Mouse (Mus musculus) neural tube, embryonic 15.5 days (tissue): ENCODE results near the gene Dexi. TPM values are rescaled to one million over a fixed set of nuclear protein-coding genes. Genes with fewer than 3 reads are reported as not detected.
A peak's percentile ranks its signal among the peaks of the same experiment; 100 is the strongest.

Experiments used
- ATAC-seq: fragments of 200-750 bp; cut with Nextera tagmentation; 2 replicates; pipeline ENCODE4 v1.8.0; 2017; ENCODE audit warnings: mild to moderate bottlenecking, moderate TSS enrichment, moderate library complexity; ENCODE audit not compliant: low FRiP score
- H3K27ac ChIP-seq: fragments of 300-500 bp; sonication (generic); replicated peaks from 2 replicates; pipeline ENCODE4 v1.5.1; 2015; ENCODE audit warnings: mild to moderate bottlenecking, inconsistent platforms
- H3K27me3 ChIP-seq: fragments of 300-500 bp; sonication (generic); replicated peaks from 2 replicates; pipeline ENCODE4 v1.6.1; 2015; ENCODE audit warnings: inconsistent platforms
- H3K36me3 ChIP-seq: fragments of 300-500 bp; sonication (generic); 2 replicates; pipeline ENCODE4 v1.6.1; 2015; ENCODE audit warnings: inconsistent platforms
- H3K4me1 ChIP-seq: fragments of 300-500 bp; sonication (generic); 2 replicates; pipeline ENCODE4 v1.6.1; 2015; ENCODE audit warnings: inconsistent platforms
- H3K4me2 ChIP-seq: fragments of 300-500 bp; sonication (generic); 2 replicates; pipeline ENCODE4 v1.6.1; 2015; ENCODE audit warnings: inconsistent platforms, mild to moderate bottlenecking, moderate library complexity
- H3K4me3 ChIP-seq: fragments of 300-500 bp; sonication (generic); replicated peaks from 2 replicates; pipeline ENCODE4 v1.5.1; 2015; ENCODE audit warnings: mild to moderate bottlenecking, inconsistent platforms
- H3K9ac ChIP-seq: fragments of 300-500 bp; sonication (generic); replicated peaks from 2 replicates; pipeline ENCODE4 v1.6.1; 2015; ENCODE audit warnings: mild to moderate bottlenecking, inconsistent platforms
- H3K9me3 ChIP-seq: fragments of 300-500 bp; sonication (generic); replicated peaks from 2 replicates; pipeline ENCODE4 v1.6.1; 2016; ENCODE audit warnings: inconsistent platforms
- WGBS: fragments of 180-500 bp; shearing (Covaris S2); methylation state at CpG from one replicate; pipeline ENCODE4 v1.1.7; 2015; ENCODE audit warnings: mixed read lengths; 5-methylcytosine and 5-hydroxymethylcytosine counted together
- polyA plus RNA-seq: library from polyadenylated mRNA; unstranded; fragments of >200 nt; fragmentation: Nextera tagmentation; extraction: Ambion mirVana; gene quantifications from 2 replicates; pipeline ENCODE4 v1.2.1, GENCODE M21; 2015

The Dexi gene
- 17.4 and 18.3 TPM in 2 replicates for polyA plus RNA-seq

- peak; percentile 93 for ATAC-seq
- Histone ChIP-seq H3K4me1 (peaks cover 70% of the 10 kb centered on the region), H3K9me3 (no peaks in the 10 kb centered on the region), H3K4me3 (peak within 1 kb of the TSS; percentile 79), H3K27ac (peak within 1 kb of the TSS; percentile 82), H3K36me3 (no peaks in the 10 kb centered on the region), H3K4me2 (peak within 1 kb of the TSS; percentile 85), H3K9ac (peak within 1 kb of the TSS; percentile 84), H3K27me3 (no peaks in the 10 kb centered on the region)
- WGBS = under 1% methylated on average over 33 of the region's 61 CpGs
These were observed at the start of gene Dexi for GRCm38 (mm10) chr16:10542698-10543365. Dexi (minus strand) TSS chr16:10543054.

- no peak for ATAC-seq
- Histone ChIP-seq H3K27ac (no peak overlapping the region), H3K9ac (no peak overlapping the region), H3K4me3 (no peak overlapping the region), H3K27me3 (no peaks in the 10 kb centered on the region), H3K36me3 (peaks cover 69% of the 10 kb centered on the region), H3K9me3 (no peaks in the 10 kb centered on the region), H3K4me1 (no peaks in the 10 kb centered on the region), H3K4me2 (no peak overlapping the region)
- 86% methylated on average over 3 of the region's 3 CpGs for WGBS
These were observed 43.7 kb upstream of the Dexi start for GRCm38 (mm10) chr16:10586546-10586945.

GRCm38 (mm10) chr16:10585165-10585564, 42.3 kb upstream of the Dexi start:
- peaks cover 73% of the 10 kb centered on the region for H3K36me3 ChIP-seq
- no peaks in the 10 kb centered on the region for H3K4me1 ChIP-seq
- no peak overlapping the region for H3K27ac ChIP-seq
- WGBS = 93% methylated on average over 1 of the region's 1 CpGs
- no peaks in the 10 kb centered on the region for H3K9me3 ChIP-seq
- H3K4me3 ChIP-seq = no peak overlapping the region
- H3K9ac ChIP-seq = no peak overlapping the region
- no peak overlapping the region for H3K4me2 ChIP-seq
- no peaks in the 10 kb centered on the region for H3K27me3 ChIP-seq
- no peak for ATAC-seq

GRCm38 (mm10) chr16:10581234-10581898, 38.5 kb upstream of the Dexi start:
- Histone ChIP-seq H3K36me3 (peaks cover 81% of the 10 kb centered on the region), H3K27ac (no peak overlapping the region), H3K9me3 (no peaks in the 10 kb centered on the region), H3K4me1 (no peaks in the 10 kb centered on the region), H3K27me3 (no peaks in the 10 kb centered on the region), H3K4me2 (no peak overlapping the region), H3K9ac (no peak overlapping the region), H3K4me3 (no peak overlapping the region)
- no peak for ATAC-seq
- 94% methylated on average over 2 of the region's 2 CpGs for WGBS

GRCm38 (mm10) chr16:10578376-10578775, 35.5 kb upstream of the Dexi start:
- Histone ChIP-seq H3K36me3 (peaks cover 87% of the 10 kb centered on the region), H3K27ac (no peak overlapping the region), H3K9ac (no peak overlapping the region), H3K4me1 (no peaks in the 10 kb centered on the region), H3K4me3 (no peak overlapping the region), H3K4me2 (no peak overlapping the region), H3K27me3 (no peaks in the 10 kb centered on the region), H3K9me3 (no peaks in the 10 kb centered on the region)
- ATAC-seq = no peak
- 86% methylated on average over 1 of the region's 1 CpGs for WGBS

- Histone ChIP-seq H3K4me3 (no peak overlapping the region), H3K36me3 (peaks cover 86% of the 10 kb centered on the region), H3K9ac (no peak overlapping the region), H3K27ac (no peak overlapping the region), H3K4me2 (no peak overlapping the region), H3K27me3 (no peaks in the 10 kb centered on the region), H3K4me1 (no peaks in the 10 kb centered on the region), H3K9me3 (no peaks in the 10 kb centered on the region)
- no peak for ATAC-seq
- WGBS = 78% methylated on average over 5 of the region's 5 CpGs
These were observed 34.7 kb upstream of the Dexi start for GRCm38 (mm10) chr16:10577548-10577947.

GRCm38 (mm10) chr16:10575915-10576314, 33.1 kb upstream of the Dexi start:
- peaks cover 86% of the 10 kb centered on the region for H3K36me3 ChIP-seq
- WGBS = 94% methylated on average over 4 of the region's 4 CpGs

GRCm38 (mm10) chr16:10574936-10575335, 32.1 kb upstream of the Dexi start:
- Histone ChIP-seq H3K36me3 (peaks cover 86% of the 10 kb centered on the region), H3K9me3 (no peaks in the 10 kb centered on the region), H3K27ac (no peak overlapping the region), H3K4me2 (no peak overlapping the region), H3K9ac (no peak overlapping the region), H3K27me3 (no peaks in the 10 kb centered on the region), H3K4me3 (no peak overlapping the region), H3K4me1 (no peaks in the 10 kb centered on the region)
- 91% methylated on average over 2 of the region's 2 CpGs for WGBS
- ATAC-seq = no peak

More at GRCm38 (mm10) chr16:10575915-10576314, 33.1 kb upstream of the Dexi start:
- H3K27me3 ChIP-seq = no peaks in the 10 kb centered on the region
- H3K27ac ChIP-seq = no peak overlapping the region
- no peaks in the 10 kb centered on the region for H3K9me3 ChIP-seq
- no peak for ATAC-seq
- no peaks in the 10 kb centered on the region for H3K4me1 ChIP-seq
- H3K4me2 ChIP-seq = no peak overlapping the region
- H3K4me3 ChIP-seq = no peak overlapping the region
- H3K9ac ChIP-seq = no peak overlapping the region

- 44% methylated on average over 2 of the region's 2 CpGs for WGBS
- no peaks in the 10 kb centered on the region for H3K4me1 ChIP-seq
- no peaks in the 10 kb centered on the region for H3K27me3 ChIP-seq
- H3K9me3 ChIP-seq = no peaks in the 10 kb centered on the region
- H3K36me3 ChIP-seq = peaks cover 80% of the 10 kb centered on the region
- no peak overlapping the region for H3K9ac ChIP-seq
- ATAC-seq = no peak
- H3K27ac ChIP-seq = no peak overlapping the region
- no peak overlapping the region for H3K4me2 ChIP-seq
- H3K4me3 ChIP-seq = no peak overlapping the region
These were observed 29.0 kb upstream of the Dexi start for GRCm38 (mm10) chr16:10571820-10572219.

- H3K9ac ChIP-seq = no peak overlapping the region
- no peaks in the 10 kb centered on the region for H3K9me3 ChIP-seq
- peaks cover under 1% of the 10 kb centered on the region; the same call in 1 of the 2 replicates for H3K4me1 ChIP-seq
- no peak overlapping the region for H3K27ac ChIP-seq
- 69% methylated on average over 1 of the region's 1 CpGs for WGBS
- no peaks in the 10 kb centered on the region for H3K27me3 ChIP-seq
- no peak for ATAC-seq
- no peak overlapping the region for H3K4me2 ChIP-seq
- H3K36me3 ChIP-seq = peaks cover 79% of the 10 kb centered on the region
- H3K4me3 ChIP-seq = no peak overlapping the region
These were observed 27.9 kb upstream of the Dexi start for GRCm38 (mm10) chr16:10570708-10571107.

- Histone ChIP-seq H3K36me3 (peaks cover 79% of the 10 kb centered on the region), H3K9ac (no peak overlapping the region), H3K4me1 (peaks cover 5% of the 10 kb centered on the region; the same call in 1 of the 2 replicates), H3K9me3 (no peaks in the 10 kb centered on the region), H3K27ac (no peak overlapping the region), H3K4me3 (no peak overlapping the region), H3K27me3 (no peaks in the 10 kb centered on the region), H3K4me2 (no peak overlapping the region)
- ATAC-seq = no peak
- 90% methylated on average over 5 of the region's 5 CpGs for WGBS
These were observed 27.0 kb upstream of the Dexi start for GRCm38 (mm10) chr16:10569809-10570395.

- Histone ChIP-seq H3K9ac (no peak overlapping the region), H3K9me3 (no peaks in the 10 kb centered on the region), H3K36me3 (peaks cover 72% of the 10 kb centered on the region), H3K27ac (no peak overlapping the region), H3K4me1 (peaks cover 5% of the 10 kb centered on the region; the same call in 1 of the 2 replicates), H3K4me2 (no peak overlapping the region), H3K27me3 (no peaks in the 10 kb centered on the region), H3K4me3 (no peak overlapping the region)
- ATAC-seq = no peak
- WGBS = 94% methylated on average over 4 of the region's 4 CpGs
These were observed 24.3 kb upstream of the Dexi start for GRCm38 (mm10) chr16:10567153-10567552.
